Mouse (Mus musculus): Measurements from ENCODE around the gene Capns1. TPM values are rescaled to one million over a fixed set of nuclear protein-coding genes. Genes with fewer than 3 reads are reported as not detected.

Gene Capns1
- polyA plus RNA-seq, 1 experiment, result 724 TPM

DNA sequence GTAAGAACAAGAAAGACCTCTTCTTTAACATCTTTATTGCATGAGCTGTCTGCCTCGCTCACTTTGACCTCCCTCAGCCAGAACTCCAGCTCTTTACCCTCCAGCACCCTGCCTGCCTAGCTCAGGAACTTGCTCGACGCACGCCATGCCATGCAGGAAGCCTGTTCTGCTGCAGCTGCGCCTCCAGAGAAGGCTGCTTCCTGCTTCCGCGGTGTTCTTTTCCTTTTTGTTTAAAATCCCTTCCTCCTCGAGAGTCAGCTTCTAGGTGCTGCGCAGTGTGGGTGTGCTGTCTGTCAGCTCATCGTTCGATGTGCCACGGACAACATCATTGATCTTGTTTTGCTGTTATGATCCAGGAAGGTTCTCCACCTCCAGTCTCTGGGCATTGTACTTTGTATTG, 22.1 kb downstream of the Capns1 start:
- no peak overlapping the region for H3K27ac ChIP-seq (ENCODE audit: insufficient read depth, low read depth, low read length)
- peaks cover 6% of the 10 kb centered on the region; the same call in 1 of the 2 replicates for H3K36me3 ChIP-seq (ENCODE audit: control insufficient read depth, insufficient read depth, low read length)
- TF ChIP-seq CTCF (conservative IDR thresholded peaks at IDR 0.05; ENCODE audit: insufficient read depth, insufficient read length, low read depth, low read length) (no peak), POLR2A (IDR thresholded peaks at IDR 0.05; ENCODE audit: low read depth, low read length) (no peak)
- H3K4me3 ChIP-seq (ENCODE audit: insufficient read depth, low read depth, low read length), result no peak overlapping the region
- H3K4me1 ChIP-seq (ENCODE audit: control insufficient read depth, insufficient read depth, low read length), result no peaks in the 10 kb centered on the region
- no peak for DNase-seq
- no peaks in the 10 kb centered on the region for H3K27me3 ChIP-seq (replicated peaks; ENCODE audit: control insufficient read depth, insufficient read depth, low read length)
- 69% methylated on average over 12 of the region's 12 CpGs for WGBS

GRCm38 (mm10) chr7:30170283-30170951, 28.2 kb downstream of the Capns1 start:
- peak overlapping the region; percentile 70 for H3K4me3 ChIP-seq (ENCODE audit: insufficient read depth, low read depth, low read length)
- DNase-seq, result no peak
- H3K27ac ChIP-seq (ENCODE audit: insufficient read depth, low read depth, low read length), result peak overlapping the region; percentile 86
- no peaks in the 10 kb centered on the region for H3K27me3 ChIP-seq (replicated peaks; ENCODE audit: control insufficient read depth, insufficient read depth, low read length)
- WGBS, result 11% methylated on average over 11 of the region's 11 CpGs
- no peaks in the 10 kb centered on the region for H3K36me3 ChIP-seq (ENCODE audit: control insufficient read depth, insufficient read depth, low read length)
- peaks cover 6% of the 10 kb centered on the region; the same call in 1 of the 2 replicates for H3K4me1 ChIP-seq (ENCODE audit: control insufficient read depth, insufficient read depth, low read length)
- no peak for TF ChIP-seq CTCF (conservative IDR thresholded peaks at IDR 0.05; ENCODE audit: insufficient read depth, insufficient read length, low read depth, low read length)
- no peak for TF ChIP-seq POLR2A (IDR thresholded peaks at IDR 0.05; ENCODE audit: low read depth, low read length)

DNA sequence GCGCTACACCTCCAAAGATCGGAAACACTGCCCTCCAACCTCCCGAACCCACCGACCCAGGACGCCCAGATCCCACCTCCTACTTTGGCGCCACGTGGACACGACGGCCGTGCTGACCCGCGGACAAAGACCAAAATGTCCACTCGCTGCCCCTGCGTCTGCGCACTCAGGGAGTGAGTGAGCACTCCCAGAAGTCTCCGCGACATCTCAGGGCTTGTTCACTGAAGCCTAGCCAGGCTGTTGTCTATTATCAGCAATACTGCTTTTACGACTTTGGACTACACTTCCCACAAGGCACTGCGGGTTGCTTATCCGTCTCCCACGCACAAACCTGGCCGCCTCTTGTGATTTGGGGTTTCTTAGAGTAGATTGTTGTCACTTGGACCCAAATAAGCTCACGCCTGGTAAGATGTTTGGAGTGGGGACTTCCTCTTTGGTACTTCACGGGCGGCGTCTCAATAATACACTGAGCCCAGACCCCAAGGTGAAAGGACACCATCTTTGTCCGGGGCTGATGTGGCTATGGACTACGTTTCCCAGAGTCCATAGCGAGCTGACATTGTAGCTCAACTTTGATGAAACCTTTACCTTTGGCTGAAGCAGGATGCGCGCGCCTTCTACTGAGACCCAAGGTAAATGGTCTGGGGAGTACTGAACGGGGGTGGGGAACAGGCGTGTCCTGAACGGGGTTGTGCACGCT, 28.9 kb downstream of the Capns1 start, which contains the start of gene Zfp146:
Gene Zfp146 (minus strand): TSS at position 168 of the 700 bp plus-strand sequence.
- under 1% methylated on average over 36 of the region's 36 CpGs for WGBS
- peaks cover 6% of the 10 kb centered on the region; the same call in 1 of the 2 replicates for H3K4me1 ChIP-seq (ENCODE audit: control insufficient read depth, insufficient read depth, low read length)
- TF ChIP-seq POLR2A (IDR thresholded peaks at IDR 0.05; ENCODE audit: low read depth, low read length) (peak; percentile 71), CTCF (conservative IDR thresholded peaks at IDR 0.05; ENCODE audit: insufficient read depth, insufficient read length, low read depth, low read length) (no peak)
- H3K36me3 ChIP-seq (ENCODE audit: control insufficient read depth, insufficient read depth, low read length), result no peaks in the 10 kb centered on the region
- peak within 1 kb of the TSS; percentile 70 for H3K4me3 ChIP-seq (ENCODE audit: insufficient read depth, low read depth, low read length)
- H3K27ac ChIP-seq (ENCODE audit: insufficient read depth, low read depth, low read length), result peak within 1 kb of the TSS; percentile 86
- peak; percentile 98 for DNase-seq
- H3K27me3 ChIP-seq (replicated peaks; ENCODE audit: control insufficient read depth, insufficient read depth, low read length), result no peaks in the 10 kb centered on the region

- no peaks in the 10 kb centered on the region for H3K36me3 ChIP-seq (ENCODE audit: control insufficient read depth, insufficient read depth, low read length)
- no peaks in the 10 kb centered on the region for H3K27me3 ChIP-seq (replicated peaks; ENCODE audit: control insufficient read depth, insufficient read depth, low read length)
- peaks cover 6% of the 10 kb centered on the region; the same call in 1 of the 2 replicates for H3K4me1 ChIP-seq (ENCODE audit: control insufficient read depth, insufficient read depth, low read length)
- TF ChIP-seq CTCF (conservative IDR thresholded peaks at IDR 0.05; ENCODE audit: insufficient read depth, insufficient read length, low read depth, low read length) (no peak), POLR2A (IDR thresholded peaks at IDR 0.05; ENCODE audit: low read depth, low read length) (no peak)
- H3K4me3 ChIP-seq (ENCODE audit: insufficient read depth, low read depth, low read length), result peak overlapping the region; percentile 70
- 2% methylated on average over 21 of the region's 21 CpGs for WGBS
- DNase-seq, result no peak
- peak overlapping the region; percentile 53; the same call in 1 of the 2 replicates for H3K27ac ChIP-seq (ENCODE audit: insufficient read depth, low read depth, low read length)
Measured at GRCm38 (mm10) chr7:30168914-30169582, 29.6 kb downstream of the Capns1 start.

DNA sequence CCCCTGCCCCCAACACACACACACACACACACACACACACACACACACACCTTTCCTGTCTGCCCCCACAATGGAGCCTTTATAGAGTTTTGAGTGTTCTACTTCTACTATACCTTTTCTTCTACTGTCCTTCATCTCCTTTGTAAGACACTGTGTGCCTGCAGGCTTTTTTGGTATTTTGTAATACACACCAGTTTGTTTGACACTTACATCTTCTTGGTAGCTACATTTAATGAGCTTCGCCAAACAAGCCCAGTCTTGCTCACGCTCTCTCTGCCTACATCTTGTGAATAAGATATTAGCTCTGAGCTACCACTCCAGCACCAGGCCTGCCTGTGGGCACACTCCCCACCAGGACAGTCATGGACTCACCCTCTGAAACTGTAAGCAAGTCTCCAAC, 33.9 kb downstream of the Capns1 start:
- 89% methylated on average over 2 of the region's 2 CpGs for WGBS
- Histone ChIP-seq H3K27ac (ENCODE audit: insufficient read depth, low read depth, low read length) (no peak overlapping the region), H3K36me3 (ENCODE audit: control insufficient read depth, insufficient read depth, low read length) (peaks cover 15% of the 10 kb centered on the region)

DNA sequence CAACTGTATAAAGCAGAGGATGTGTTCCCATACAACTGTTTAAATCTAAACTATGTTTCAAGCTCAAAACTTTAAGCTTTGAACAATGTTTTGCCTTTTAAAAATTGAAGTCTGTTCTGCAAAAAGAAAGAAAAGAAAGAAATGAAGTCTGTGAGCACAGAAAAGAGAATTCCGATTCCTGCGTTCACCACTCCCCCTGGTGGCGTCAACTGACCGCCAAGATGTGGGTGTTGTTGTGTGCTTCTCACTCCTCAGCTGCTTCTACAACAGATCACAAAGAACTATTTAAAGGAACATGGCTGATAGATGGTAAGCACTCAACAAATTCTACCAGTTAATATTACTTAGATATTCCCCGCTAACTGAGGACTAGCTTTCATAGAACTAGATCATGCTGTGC, 35.5 kb downstream of the Capns1 start:
- H3K36me3 ChIP-seq (ENCODE audit: control insufficient read depth, insufficient read depth, low read length), result peaks cover 18% of the 10 kb centered on the region
- H3K4me3 ChIP-seq (ENCODE audit: insufficient read depth, low read depth, low read length), result no peak overlapping the region
- H3K4me1 ChIP-seq (ENCODE audit: control insufficient read depth, insufficient read depth, low read length), result no peaks in the 10 kb centered on the region
- no peak for DNase-seq
- H3K27me3 ChIP-seq (replicated peaks; ENCODE audit: control insufficient read depth, insufficient read depth, low read length), result no peaks in the 10 kb centered on the region
- TF ChIP-seq POLR2A (IDR thresholded peaks at IDR 0.05; ENCODE audit: low read depth, low read length) (no peak), CTCF (conservative IDR thresholded peaks at IDR 0.05; ENCODE audit: insufficient read depth, insufficient read length, low read depth, low read length) (no peak)
- 97% methylated on average over 5 of the region's 5 CpGs for WGBS
- no peak overlapping the region for H3K27ac ChIP-seq (ENCODE audit: insufficient read depth, low read depth, low read length)

More for the DNA sequence above, 33.9 kb downstream of the Capns1 start:
- no peak overlapping the region for H3K4me3 ChIP-seq (ENCODE audit: insufficient read depth, low read depth, low read length)
- DNase-seq, result no peak
- TF ChIP-seq CTCF (conservative IDR thresholded peaks at IDR 0.05; ENCODE audit: insufficient read depth, insufficient read length, low read depth, low read length), result no peak
- no peak for TF ChIP-seq POLR2A (IDR thresholded peaks at IDR 0.05; ENCODE audit: low read depth, low read length)
- H3K27me3 ChIP-seq (replicated peaks; ENCODE audit: control insufficient read depth, insufficient read depth, low read length), result no peaks in the 10 kb centered on the region
- no peaks in the 10 kb centered on the region for H3K4me1 ChIP-seq (ENCODE audit: control insufficient read depth, insufficient read depth, low read length)

Data from kidney, adult 2 months (tissue).